Mouse (Mus musculus): ENCODE measurements around the gene Slc25a45.

Gene Slc25a45

GRCm38 (mm10) chr19:5877618-5878361 is at the start of gene Slc25a45:
Slc25a45 (plus strand) TSS chr19:5877808.
- peak; percentile 41 for DNase-seq (ENCODE audit: low read depth, low spot score)

GRCm38 (mm10) chr19:5828155-5828554 is 49.5 kb upstream of the Slc25a45 start:
- no peak for DNase-seq (ENCODE audit: low read depth, low spot score)

GRCm38 (mm10) chr19:5828905-5829304 is 48.7 kb upstream of the Slc25a45 start:
- no peak for DNase-seq (ENCODE audit: low read depth, low spot score)

- no peak for DNase-seq (ENCODE audit: low read depth, low spot score)
Measured at GRCm38 (mm10) chr19:5829958-5830615, 47.5 kb upstream of the Slc25a45 start.

- no peak for DNase-seq (ENCODE audit: low read depth, low spot score)
Measured at GRCm38 (mm10) chr19:5830776-5831175, 46.8 kb upstream of the Slc25a45 start.

GRCm38 (mm10) chr19:5831224-5831957 is 46.2 kb upstream of the Slc25a45 start:
- DNase-seq (ENCODE audit: low read depth, low spot score): no peak

GRCm38 (mm10) chr19:5831958-5832320 is 45.7 kb upstream of the Slc25a45 start:
- DNase-seq (ENCODE audit: low read depth, low spot score): no peak

GRCm38 (mm10) chr19:5832326-5832725 is 45.3 kb upstream of the Slc25a45 start:
- no peak for DNase-seq (ENCODE audit: low read depth, low spot score)

GRCm38 (mm10) chr19:5833287-5834100 is 44.1 kb upstream of the Slc25a45 start:
- no peak for DNase-seq (ENCODE audit: low read depth, low spot score)

- no peak for DNase-seq (ENCODE audit: low read depth, low spot score)
Measured at GRCm38 (mm10) chr19:5834260-5834925, 43.2 kb upstream of the Slc25a45 start.

GRCm38 (mm10) chr19:5835054-5835921 is 42.3 kb upstream of the Slc25a45 start:
- DNase-seq (ENCODE audit: low read depth, low spot score): no peak

- no peak for DNase-seq (ENCODE audit: low read depth, low spot score)
Measured at GRCm38 (mm10) chr19:5835922-5836430, 41.6 kb upstream of the Slc25a45 start.

GRCm38 (mm10) chr19:5836941-5837572 is 40.6 kb upstream of the Slc25a45 start:
- DNase-seq (ENCODE audit: low read depth, low spot score): no peak

GRCm38 (mm10) chr19:5837606-5838005 is 40.0 kb upstream of the Slc25a45 start:
- no peak for DNase-seq (ENCODE audit: low read depth, low spot score)

- no peak for DNase-seq (ENCODE audit: low read depth, low spot score)
Measured at GRCm38 (mm10) chr19:5838136-5838891, 39.3 kb upstream of the Slc25a45 start.

GRCm38 (mm10) chr19:5838892-5839165 is 38.8 kb upstream of the Slc25a45 start:
- DNase-seq (ENCODE audit: low read depth, low spot score): no peak

GRCm38 (mm10) chr19:5839317-5840085 is 38.1 kb upstream of the Slc25a45 start:
- no peak for DNase-seq (ENCODE audit: low read depth, low spot score)

Measured in embryo, embryonic 11.5 days (tissue).